Mouse (Mus musculus) lung, postnatal 0 days (tissue): Measurements from ENCODE around the gene Tcaf3.

ENCODE experiments used
- CTCF ChIP-seq: IDR thresholded peaks from 2 replicates; pipeline ENCODE4 v1.5.1; 2016; ENCODE audit warnings: antibody characterized with exemption, mild to moderate bottlenecking
- EP300 ChIP-seq: IDR thresholded peaks from 2 replicates; pipeline ENCODE4 v1.6.1; 2016; ENCODE audit warnings: antibody characterized with exemption, mild to moderate bottlenecking, control low read depth

GRCm38 (mm10) chr6:42610954-42611522 is 13.5 kb upstream of the Tcaf3 start:
- no peak for TF ChIP-seq CTCF
- TF ChIP-seq EP300 = no peak
